ENCODE assay signal across 16 mouse cellular contexts in the genomic region with DNA sequence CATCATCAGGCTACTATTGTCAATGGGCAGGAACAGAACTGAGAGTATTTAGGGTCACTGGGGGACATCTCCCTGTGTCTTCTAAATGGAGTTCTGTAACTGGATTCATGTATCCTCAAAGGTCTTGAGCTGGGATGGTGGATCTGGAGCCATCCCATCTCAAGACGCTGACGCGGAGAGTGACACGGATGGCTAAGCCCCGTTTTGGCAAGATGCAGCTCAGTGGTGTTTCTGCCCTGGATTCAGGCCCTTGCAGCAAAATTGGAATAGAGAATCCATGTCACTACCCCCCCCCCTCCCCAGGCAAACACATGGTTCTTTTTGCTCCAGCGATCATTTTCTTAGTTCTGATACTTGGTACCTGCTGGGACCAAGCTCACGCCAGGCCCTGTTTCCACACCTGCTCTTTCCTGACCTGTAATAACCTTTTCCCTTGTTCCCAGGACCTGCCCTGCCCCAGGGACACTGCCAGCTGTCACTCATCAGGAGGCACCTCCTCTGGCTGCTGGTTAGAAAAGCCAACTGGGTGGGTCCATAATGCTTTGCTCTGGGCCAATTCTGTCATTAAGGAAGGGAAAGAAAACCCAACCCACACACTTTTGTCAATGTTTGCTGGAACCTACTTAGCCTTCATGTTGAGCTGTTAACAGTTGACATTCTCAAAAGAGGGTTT. TPM values are rescaled to one million over a fixed set of nuclear protein-coding genes. Genes with fewer than 3 reads are reported as not detected.
A peak's percentile ranks its signal among the peaks of the same experiment; 100 is the strongest.
DNase-seq lines count a peak whose midpoint lies in the region; ATAC-seq lines count a peak whose summit lies in the region.
"Had no signal": no experiment of that assay in that cellular context is flagged by ENCODE, and none has a peak within 500 bp of the region (broad histone marks: within the 10 kb centered on the region; RNA-seq: fewer than 3 reads in every experiment).

No protein-coding gene starts in this region.

- DNase-seq in heart, postnatal 4 days = peak; percentile 21
- DNase-seq in liver, embryonic 11.5 days (ENCODE audit: low spot score) = no peak
- DNase-seq in ovary, adult 18-20 months (ENCODE audit: low spot score) = no peak
- no peak for DNase-seq in urinary bladder, postnatal 10 days (ENCODE audit: low spot score)
- DNase-seq: liver, embryonic 13.5 days; right cerebral cortex, postnatal 4 days; thymus, postnatal 36 days had no signal

- no peak overlapping the region for H3K9ac ChIP-seq in heart, embryonic 11.5 days (ENCODE audit: low read depth, low read length)
- H3K9ac ChIP-seq in liver, embryonic 16.5 days (ENCODE audit: low read depth, low read length) = no peak overlapping the region
- no peak overlapping the region for H3K9ac ChIP-seq in liver, embryonic 11.5 days (ENCODE audit: low read depth, low read length)
- no peak overlapping the region for H3K9ac ChIP-seq in lung, embryonic 16.5 days (ENCODE audit: low read length)
- H3K9ac ChIP-seq: kidney, embryonic 15.5 days; liver, embryonic 13.5 days; midbrain, embryonic 12.5 days had no signal

- H3K4me1 ChIP-seq in heart, embryonic 11.5 days (ENCODE audit: control insufficient read depth, insufficient read depth, low read length) = peaks cover 14% of the 10 kb centered on the region
- H3K4me1 ChIP-seq in liver, embryonic 16.5 days (ENCODE audit: control insufficient read depth, low read depth, low read length) = no peaks in the 10 kb centered on the region
- no peaks in the 10 kb centered on the region; the same call in none of the 2 replicates for H3K4me1 ChIP-seq in liver, embryonic 11.5 days (replicated peaks; ENCODE audit: control insufficient read depth, insufficient read depth, low read length)
- peaks cover 1% of the 10 kb centered on the region; the same call in 1 of the 2 replicates for H3K4me1 ChIP-seq in lung, embryonic 16.5 days (replicated peaks; ENCODE audit: control insufficient read depth, insufficient read depth, low read length)
- H3K4me1 ChIP-seq: liver, embryonic 13.5 days had no signal

- 89% methylated on average over 7 of the region's 7 CpGs for WGBS in heart, embryonic 11.5 days (ENCODE audit: insufficient replicate concordance)
- 72% methylated on average over 7 of the region's 7 CpGs for WGBS in liver, embryonic 16.5 days (ENCODE audit: insufficient replicate concordance)
- WGBS in liver, embryonic 11.5 days = 89% methylated on average over 7 of the region's 7 CpGs
- 72% methylated on average over 7 of the region's 7 CpGs for WGBS in lung, embryonic 16.5 days

- H3K9me3 ChIP-seq in heart, embryonic 11.5 days (replicated peaks; ENCODE audit: control insufficient read depth, low read length) = no peaks in the 10 kb centered on the region
- no peaks in the 10 kb centered on the region for H3K9me3 ChIP-seq in liver, embryonic 16.5 days (replicated peaks; ENCODE audit: control insufficient read depth, low read length)
- no peaks in the 10 kb centered on the region for H3K9me3 ChIP-seq in liver, embryonic 11.5 days (ENCODE audit: control insufficient read depth, low read length)
- no peaks in the 10 kb centered on the region for H3K9me3 ChIP-seq in lung, embryonic 16.5 days (ENCODE audit: control insufficient read depth, low read length)
- H3K9me3 ChIP-seq: forebrain, embryonic 10.5 days; kidney, embryonic 15.5 days; liver, embryonic 13.5 days; midbrain, embryonic 12.5 days had no signal

- H3K4me3 ChIP-seq in heart, embryonic 11.5 days (ENCODE audit: low read depth, low read length) = no peak overlapping the region
- H3K4me3 ChIP-seq in liver, embryonic 16.5 days (ENCODE audit: low read depth, low read length) = no peak overlapping the region
- no peak overlapping the region for H3K4me3 ChIP-seq in liver, embryonic 11.5 days (ENCODE audit: low read depth, low read length)
- H3K4me3 ChIP-seq in lung, embryonic 16.5 days (ENCODE audit: low read length) = no peak overlapping the region
- H3K4me3 ChIP-seq: forebrain, embryonic 10.5 days; kidney, embryonic 15.5 days; liver, embryonic 13.5 days; midbrain, embryonic 12.5 days had no signal

- H3K27me3 ChIP-seq in heart, embryonic 11.5 days (ENCODE audit: control insufficient read depth, insufficient read depth, low read length) = no peaks in the 10 kb centered on the region
- H3K27me3 ChIP-seq in liver, embryonic 16.5 days (ENCODE audit: control insufficient read depth, insufficient read depth, low read depth, low read length) = no peaks in the 10 kb centered on the region
- no peaks in the 10 kb centered on the region for H3K27me3 ChIP-seq in liver, embryonic 11.5 days (replicated peaks; ENCODE audit: control insufficient read depth, insufficient read depth, low read length)
- H3K27me3 ChIP-seq in lung, embryonic 16.5 days (ENCODE audit: control insufficient read depth, insufficient read depth, low read depth, low read length) = no peaks in the 10 kb centered on the region
- H3K27me3 ChIP-seq: CH12.LX; liver, embryonic 13.5 days; midbrain, embryonic 12.5 days had no signal

- no peak overlapping the region for H3K27ac ChIP-seq in heart, embryonic 11.5 days (ENCODE audit: low read depth, low read length)
- H3K27ac ChIP-seq in liver, embryonic 16.5 days (ENCODE audit: low read length) = no peak overlapping the region
- H3K27ac ChIP-seq in liver, embryonic 11.5 days (ENCODE audit: low read depth, low read length) = no peak overlapping the region
- no peak overlapping the region for H3K27ac ChIP-seq in lung, embryonic 16.5 days (ENCODE audit: low read length)
- H3K27ac ChIP-seq: forebrain, embryonic 10.5 days; kidney, embryonic 15.5 days; liver, embryonic 13.5 days; midbrain, embryonic 12.5 days had no signal

- no peak for ATAC-seq in heart, embryonic 11.5 days (replicated peaks; ENCODE audit: insufficient number of reproducible peaks, low FRiP score, low TSS enrichment)
- peak; percentile 48; the same call in 1 of the 2 replicates for ATAC-seq in liver, embryonic 16.5 days (ENCODE audit: low read depth)
- no peak for ATAC-seq in liver, embryonic 11.5 days (replicated peaks; ENCODE audit: low FRiP score)
- peak; percentile 54; the same call in 1 of the 2 replicates for ATAC-seq in lung, embryonic 16.5 days (ENCODE audit: low read depth)

- no peak overlapping the region for H3K4me2 ChIP-seq in heart, embryonic 11.5 days
- H3K4me2 ChIP-seq in liver, embryonic 16.5 days (ENCODE audit: low read depth, low read length) = no peak overlapping the region
- H3K4me2 ChIP-seq in liver, embryonic 11.5 days = no peak overlapping the region
- H3K4me2 ChIP-seq in lung, embryonic 16.5 days (ENCODE audit: low read depth, low read length) = no peak overlapping the region
- H3K4me2 ChIP-seq: kidney, embryonic 15.5 days; liver, embryonic 13.5 days; midbrain, embryonic 12.5 days had no signal

- no peaks in the 10 kb centered on the region for H3K36me3 ChIP-seq in heart, embryonic 11.5 days (ENCODE audit: control insufficient read depth, insufficient read depth, low read length)
- H3K36me3 ChIP-seq in liver, embryonic 16.5 days (ENCODE audit: control insufficient read depth, insufficient read depth) = no peaks in the 10 kb centered on the region
- H3K36me3 ChIP-seq in liver, embryonic 11.5 days (ENCODE audit: control insufficient read depth, insufficient read depth, low read length) = no peaks in the 10 kb centered on the region
- H3K36me3 ChIP-seq in lung, embryonic 16.5 days (ENCODE audit: control insufficient read depth, insufficient read depth, low read length) = no peaks in the 10 kb centered on the region
- H3K36me3 ChIP-seq: forebrain, embryonic 10.5 days; kidney, embryonic 15.5 days; liver, embryonic 13.5 days; midbrain, embryonic 12.5 days had no signal

RNA-seq across cellular contexts. Expression of gene Helt, which starts 38.1 kb away (rescaled TPM):
- not detected for total RNA-seq in heart, postnatal 4 days (2021)
- polyA plus RNA-seq in heart, embryonic 11.5 days (2014; fragmentation: Nextera tagmentation; extraction: Ambion mirVana) = not detected in 2 replicates
- polyA plus RNA-seq in liver, embryonic 16.5 days (2015; fragmentation: Nextera tagmentation; extraction: Ambion mirVana) = not detected in 2 replicates
- polyA plus RNA-seq in liver, embryonic 11.5 days (2014; fragmentation: Nextera tagmentation; extraction: Ambion mirVana) = not detected in 2 replicates
- polyA plus RNA-seq in lung, embryonic 16.5 days (2015; fragmentation: Nextera tagmentation; extraction: Ambion mirVana) = not detected in 2 replicates
- total RNA-seq: CH12.LX; granulocyte monocyte progenitor cell, adult 5-6 weeks had no signal
- polyA plus RNA-seq: kidney, embryonic 15.5 days; stomach, embryonic 14.5 days had no signal

Comparison
In these comparisons a context has a peak if more than half of its experiments do, and no peak if none do; other contexts are left out.
1. ATAC-seq: peak in liver, embryonic 16.5 days (single experiment) and lung, embryonic 16.5 days (single experiment); none in heart, embryonic 11.5 days (single experiment) and liver, embryonic 11.5 days (single experiment).